Mouse (Mus musculus): Measurements from ENCODE around the gene Wnt10a.
A peak's percentile ranks its signal among the peaks of the same experiment; 100 is the strongest.

DNA sequence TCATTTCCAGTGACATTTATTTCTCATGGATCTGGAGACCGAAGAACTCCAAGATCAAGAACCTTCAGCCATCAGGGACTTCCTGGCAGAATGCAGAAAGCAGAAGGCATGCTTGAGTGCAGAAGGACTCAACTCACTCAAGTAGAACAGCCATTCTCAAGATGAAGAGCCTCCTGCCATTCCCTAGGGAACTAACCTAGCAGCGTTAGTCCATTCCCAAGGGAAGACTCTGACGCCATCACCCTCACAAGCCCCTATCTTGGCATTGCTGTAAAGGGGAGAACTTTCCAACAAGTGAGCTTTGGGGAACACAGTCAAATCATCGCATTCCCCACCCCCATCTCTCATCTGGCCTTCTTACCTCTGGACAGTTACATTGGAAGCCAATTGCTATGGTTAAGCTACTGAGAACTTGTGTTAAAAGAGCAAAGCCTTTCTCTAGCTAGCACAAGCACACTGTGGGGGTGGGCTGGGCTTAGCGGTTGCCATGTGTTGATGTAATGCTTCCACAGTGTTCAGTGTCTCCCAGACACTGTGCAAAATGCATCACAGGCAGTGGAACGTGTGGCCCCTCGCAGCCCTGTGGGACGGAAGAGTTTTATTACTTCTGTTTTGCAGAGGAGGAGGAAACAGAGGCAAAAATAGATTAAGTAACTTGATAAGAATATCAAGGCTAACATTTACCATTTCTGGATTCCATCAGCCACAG, 37.9 kb upstream of the Wnt10a start:
- TF ChIP-seq CTCF (conservative IDR thresholded peaks at IDR 0.05 in 1 of 2, IDR thresholded peaks at IDR 0.05 in 1 of 2; ENCODE audit: low read depth in 2 of 2, low read length in 2 of 2) (no peak), ZNF384 (IDR thresholded peaks at IDR 0.05; ENCODE audit: low read depth, low read length) (no peak), RAD21 (IDR thresholded peaks at IDR 0.05; ENCODE audit: low read depth, low read length) (no peak), CHD2 (IDR thresholded peaks at IDR 0.05; ENCODE audit: low read length) (peak; percentile 41; the same call in 1 of the 2 replicates), POLR2AphosphoS2 (IDR thresholded peaks at IDR 0.05; ENCODE audit: low read depth, low read length) (no peak), POLR2A (IDR thresholded peaks at IDR 0.05; ENCODE audit: low read depth, low read length) (no peak), USF1 (IDR thresholded peaks at IDR 0.05; ENCODE audit: low read depth, low read length) (no peak), EP300 (IDR thresholded peaks at IDR 0.05; ENCODE audit: low read length) (peak; percentile 41), KAT2A (IDR thresholded peaks at IDR 0.05; ENCODE audit: insufficient replicate concordance, low read length) (no peak), ZKSCAN1 (IDR thresholded peaks at IDR 0.05; ENCODE audit: borderline replicate concordance, low read depth, low read length) (no peak), SMC3 (IDR thresholded peaks at IDR 0.05; ENCODE audit: low read depth, low read length) (no peak), JUND (conservative IDR thresholded peaks at IDR 0.05; ENCODE audit: low read depth, low read length) (no peak), NRF1 (IDR thresholded peaks at IDR 0.05; ENCODE audit: low read depth, low read length) (no peak)

Measured in CH12.LX (cell line).